Mouse (Mus musculus): ENCODE data around the gene Ric8a. TPM values are rescaled to one million over a fixed set of nuclear protein-coding genes. Genes with fewer than 3 reads are reported as not detected.

Ric8a gene
- total and polyA plus RNA-seq, 3 experiments = 52.3 to 63.4 TPM; not detected in 1

DNA sequence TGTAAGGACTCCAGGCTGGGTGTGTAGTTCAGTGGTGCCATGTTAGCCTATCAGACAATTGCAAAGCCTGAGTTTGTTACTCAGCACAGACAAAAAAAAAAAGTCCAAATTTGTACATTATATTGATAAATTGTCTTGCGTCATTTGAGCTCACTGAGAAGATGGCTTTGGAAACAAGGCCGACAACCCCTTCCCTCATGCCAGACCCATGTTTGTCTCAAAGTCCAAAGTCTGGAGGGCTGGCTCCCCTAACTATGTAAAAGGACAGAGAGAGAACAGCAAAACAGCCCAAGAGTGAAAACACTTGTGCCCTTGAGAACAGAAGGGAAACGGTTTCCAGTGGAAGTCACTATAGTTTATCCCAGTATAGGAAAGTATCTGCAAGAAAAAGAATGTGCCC, 23.7 kb downstream of the Ric8a start:
- DNase-seq (ENCODE audit: low read depth, low spot score) = no peak
- H3K9ac ChIP-seq (ENCODE audit: control insufficient read depth, low read depth, low read length, poor library complexity, severe bottlenecking) = no peak overlapping the region
- peaks cover 15% of the 10 kb centered on the region for H3K79me2 ChIP-seq (ENCODE audit: control insufficient read depth, insufficient read depth, low read length, poor library complexity)
- peaks cover 0 to 14% of the 10 kb centered on the region in 2 experiments; a peak in 3 of 4 replicates for H3K4me1 ChIP-seq (ENCODE audit: control insufficient read depth in 1 of 2, insufficient read depth in 2 of 2, low read length in 2 of 2)
- H3K4me3 ChIP-seq (ENCODE audit: control insufficient read depth in 1 of 2, insufficient read depth in 1 of 2, low read depth in 2 of 2, low read length in 2 of 2) = no peak overlapping the region
- H3K9me3 ChIP-seq (replicated peaks; ENCODE audit: insufficient read depth, low read length) = no peaks in the 10 kb centered on the region
- H3K27ac ChIP-seq (ENCODE audit: control insufficient read depth, low read depth, low read length) = no peak overlapping the region
- H3K27me3 ChIP-seq (ENCODE audit: control insufficient read depth in 1 of 2, insufficient read depth in 2 of 2, low read length in 2 of 2) = no peaks in the 10 kb centered on the region
- peaks cover 0 to 18% of the 10 kb centered on the region in 2 experiments; a peak in 2 of 4 replicates for H3K36me3 ChIP-seq (ENCODE audit: control insufficient read depth in 1 of 2, insufficient read depth in 2 of 2, low read length in 2 of 2)
- TF ChIP-seq ZMIZ1 (IDR thresholded peaks at IDR 0.05; ENCODE audit: low read depth, low read length) = no peak
- TF ChIP-seq TBP (IDR thresholded peaks at IDR 0.05; ENCODE audit: low read depth, low read length) = no peak
- no peak for TF ChIP-seq KAT2A (conservative IDR thresholded peaks at IDR 0.05; ENCODE audit: low read depth, low read length)
- TF ChIP-seq JUND (IDR thresholded peaks at IDR 0.05; ENCODE audit: low read depth, low read length) = no peak
- no peak for TF ChIP-seq MAZ (IDR thresholded peaks at IDR 0.05; ENCODE audit: low read depth, low read length)

DNA sequence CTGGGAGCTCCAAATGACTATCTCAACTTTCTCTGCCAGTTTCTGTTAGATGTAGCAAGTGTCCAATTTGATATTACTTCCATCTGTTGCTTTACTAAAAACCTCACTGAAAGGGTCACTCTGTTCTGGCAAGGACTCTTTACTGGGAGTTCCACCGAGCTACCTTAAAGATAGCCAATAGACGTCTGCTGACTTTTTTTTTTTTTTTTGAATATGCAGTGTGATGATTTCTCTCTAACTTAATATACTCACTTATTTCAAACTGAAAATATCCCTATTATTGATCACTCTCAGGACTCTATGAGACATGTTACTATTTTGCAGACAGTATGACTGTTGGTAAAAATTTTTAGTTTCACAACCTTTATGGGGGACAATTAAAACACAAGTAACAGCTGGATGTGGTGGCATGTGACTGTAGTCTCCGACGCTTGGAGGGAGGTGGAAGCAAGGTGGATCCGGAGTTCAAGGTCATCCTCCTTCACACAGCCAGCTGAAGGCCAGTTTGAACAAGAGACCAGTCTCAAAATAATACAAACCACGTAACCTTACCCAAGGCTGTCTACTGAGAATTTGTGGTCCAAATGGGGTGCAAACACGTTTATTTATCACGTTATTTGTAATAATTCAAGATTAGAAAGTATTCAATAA, 24.2 kb downstream of the Ric8a start:
- Histone ChIP-seq H3K27ac (ENCODE audit: control insufficient read depth, low read depth, low read length) (no peak overlapping the region; the same call in 1 of the 2 replicates), H3K79me2 (ENCODE audit: control insufficient read depth, insufficient read depth, low read length, poor library complexity) (peaks cover 15% of the 10 kb centered on the region), H3K9me3 (replicated peaks; ENCODE audit: insufficient read depth, low read length) (no peaks in the 10 kb centered on the region), H3K27me3 (ENCODE audit: control insufficient read depth in 1 of 2, insufficient read depth in 2 of 2, low read length in 2 of 2) (no peaks in the 10 kb centered on the region), H3K9ac (ENCODE audit: control insufficient read depth, low read depth, low read length, poor library complexity, severe bottlenecking) (peak overlapping the region; percentile 66), H3K4me3 (ENCODE audit: control insufficient read depth in 1 of 2, insufficient read depth in 1 of 2, low read depth in 2 of 2, low read length in 2 of 2) (peak overlapping the region; percentile 92), H3K36me3 (ENCODE audit: control insufficient read depth in 1 of 2, insufficient read depth in 2 of 2, low read length in 2 of 2) (peaks cover 0 to 18% of the 10 kb centered on the region in 2 experiments; a peak in 2 of 4 replicates), H3K4me1 (ENCODE audit: control insufficient read depth in 1 of 2, insufficient read depth in 2 of 2, low read length in 2 of 2) (peaks cover 0 to 14% of the 10 kb centered on the region in 2 experiments; a peak in 3 of 4 replicates)
- no peak for DNase-seq (ENCODE audit: low read depth, low spot score)
- TF ChIP-seq NELFE (IDR thresholded peaks at IDR 0.05; ENCODE audit: low read depth, low read length) (no peak), SMC3 (IDR thresholded peaks at IDR 0.05; ENCODE audit: low read depth, low read length) (no peak), ZNF384 (IDR thresholded peaks at IDR 0.05; ENCODE audit: low read depth, low read length) (peak; percentile 68; the same call in 1 of the 2 replicates), USF1 (IDR thresholded peaks at IDR 0.05; ENCODE audit: low read depth, low read length) (0 out of 2 replicates have a peak, but pooled peaks have one; percentile 44)

- Histone ChIP-seq H3K9ac (ENCODE audit: control insufficient read depth, low read depth, low read length, poor library complexity, severe bottlenecking) (peak within 1 kb of the TSS; percentile 88), H3K9me3 (replicated peaks; ENCODE audit: insufficient read depth, low read length) (no peaks in the 10 kb centered on the region), H3K36me3 (ENCODE audit: control insufficient read depth in 1 of 2, insufficient read depth in 2 of 2, low read length in 2 of 2) (peaks cover 3 to 18% of the 10 kb centered on the region in 2 experiments), H3K4me1 (ENCODE audit: control insufficient read depth in 1 of 2, insufficient read depth in 2 of 2, low read length in 2 of 2) (peaks cover 0 to 14% of the 10 kb centered on the region in 2 experiments; a peak in 3 of 4 replicates), H3K27me3 (ENCODE audit: control insufficient read depth in 1 of 2, insufficient read depth in 2 of 2, low read length in 2 of 2) (no peaks in the 10 kb centered on the region), H3K79me2 (ENCODE audit: control insufficient read depth, insufficient read depth, low read length, poor library complexity) (peaks cover 15% of the 10 kb centered on the region), H3K4me3 (ENCODE audit: control insufficient read depth in 1 of 2, insufficient read depth in 1 of 2, low read depth in 2 of 2, low read length in 2 of 2) (peak within 1 kb of the TSS; percentile 92), H3K27ac (ENCODE audit: control insufficient read depth, low read depth, low read length) (peak within 1 kb of the TSS; percentile 80)
- DNase-seq (ENCODE audit: low read depth, low spot score) = peak; percentile 96
- TF ChIP-seq MAFK (IDR thresholded peaks at IDR 0.05; ENCODE audit: borderline replicate concordance, low read depth, low read length) = no peak
- no peak for TF ChIP-seq USF2 (IDR thresholded peaks at IDR 0.05; ENCODE audit: borderline replicate concordance in 1 of 2, insufficient read depth in 1 of 2, low read depth in 1 of 2, low read length in 2 of 2)
- TF ChIP-seq GATA1 (IDR thresholded peaks at IDR 0.05; ENCODE audit: low read depth, low read length) = no peak
- TF ChIP-seq KAT2A (conservative IDR thresholded peaks at IDR 0.05; ENCODE audit: low read depth, low read length) = peak; percentile 79
- TF ChIP-seq TAL1 (IDR thresholded peaks at IDR 0.05; ENCODE audit: low read length) = no peak
- TF ChIP-seq MAX (IDR thresholded peaks at IDR 0.05; ENCODE audit: low read length) = peak; percentile 52; the same call in 1 of the 2 replicates
- TF ChIP-seq GABPA (IDR thresholded peaks at IDR 0.05; ENCODE audit: low read depth, low read length) = no peak
- 0 out of 2 replicates have a peak, but pooled peaks have one; percentile 15 for TF ChIP-seq NRF1 (IDR thresholded peaks at IDR 0.05; ENCODE audit: insufficient read depth, low read depth, low read length, poor library complexity, severe bottlenecking)
- no peak for TF ChIP-seq RCOR1 (IDR thresholded peaks at IDR 0.05; ENCODE audit: low read depth, low read length)
- peak; percentile 85 for TF ChIP-seq NELFE (IDR thresholded peaks at IDR 0.05; ENCODE audit: low read depth, low read length)
- TF ChIP-seq ZMIZ1 (IDR thresholded peaks at IDR 0.05; ENCODE audit: low read depth, low read length) = peak; percentile 20; the same call in 1 of the 2 replicates
- TF ChIP-seq MXI1 (IDR thresholded peaks at IDR 0.05; ENCODE audit: low read depth, low read length) = peak; percentile 93
- no peak for TF ChIP-seq SMC3 (IDR thresholded peaks at IDR 0.05; ENCODE audit: low read depth, low read length)
- TF ChIP-seq UBTF (IDR thresholded peaks at IDR 0.05; ENCODE audit: borderline replicate concordance, insufficient read depth, low read depth, low read length) = no peak
- no peak for TF ChIP-seq ZNF384 (IDR thresholded peaks at IDR 0.05; ENCODE audit: low read depth, low read length)
- TF ChIP-seq CHD2 (IDR thresholded peaks at IDR 0.05; ENCODE audit: low read length) = no peak
- no peak for TF ChIP-seq MEF2A (IDR thresholded peaks at IDR 0.05; ENCODE audit: extremely low read depth, insufficient replicate concordance, low read depth, low read length, poor library complexity, severe bottlenecking)
Measured at GRCm38 (mm10) chr7:140881696-140882468, 25.1 kb downstream of the Ric8a start, which contains the start of the genes Psmd13 and Sirt3. Gene Psmd13, plus strand, starts transcription at chr7:140881968. Gene Sirt3, minus strand, starts transcription at chr7:140882309.
